Mouse (Mus musculus): ENCODE measurements at regions not wholly inside any gene's neighbourhood (a gene's known extent, or its start where the extent isn't known, plus 50 kb on each side); places are given as distances from the start of the nearest gene placed in this dataset.
"Not testable (repeated sequence)": the region's sequence is repeated elsewhere in the genome, so short reads cannot be mapped to it uniquely, and the experiment has no call there.

DNA sequence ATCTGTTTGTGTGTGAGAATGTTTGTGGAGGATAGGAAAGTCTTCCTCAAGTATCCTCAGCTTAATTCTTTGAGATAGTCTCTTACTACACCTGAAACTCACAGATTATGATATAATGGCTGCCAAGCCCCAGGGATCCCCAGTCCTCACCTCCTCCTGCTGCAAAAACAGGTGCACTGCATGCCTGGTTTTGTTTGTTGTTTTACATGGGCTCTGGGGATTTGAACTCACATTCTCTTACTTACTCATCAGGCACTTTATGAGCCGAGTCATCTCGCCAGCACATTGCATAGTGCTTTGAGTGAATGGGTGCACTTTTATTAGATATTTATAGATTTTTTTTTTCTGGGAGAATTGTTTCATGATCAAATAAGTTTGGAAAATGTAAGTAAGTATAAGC, 56.3 kb downstream of the Mterf1b start:
- DNase-seq (ENCODE audit: low spot score in 2 of 2), result no peak

DNA sequence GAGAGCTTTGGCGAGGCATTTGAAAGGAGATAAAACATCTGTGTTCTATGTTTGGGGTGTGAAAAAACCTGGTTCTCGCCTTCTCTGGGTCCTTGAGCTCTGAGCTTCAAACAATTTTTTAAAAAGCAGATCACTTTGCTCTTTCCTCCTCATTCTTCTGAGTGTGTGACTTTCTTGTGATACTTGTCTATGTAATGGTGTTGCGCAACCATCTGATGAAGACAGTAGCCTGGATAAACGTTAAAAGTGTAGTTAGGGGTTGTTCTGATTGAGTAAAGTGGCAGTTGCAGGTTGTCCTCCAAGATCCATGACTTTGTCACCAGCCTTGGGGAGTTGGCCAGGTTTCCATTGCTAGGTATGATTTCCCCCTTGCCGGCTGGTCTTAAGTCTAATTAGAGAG, 62.1 kb downstream of the Mterf1b start:
- not testable (repeated sequence) for DNase-seq (ENCODE audit: low spot score in 2 of 2)

DNA sequence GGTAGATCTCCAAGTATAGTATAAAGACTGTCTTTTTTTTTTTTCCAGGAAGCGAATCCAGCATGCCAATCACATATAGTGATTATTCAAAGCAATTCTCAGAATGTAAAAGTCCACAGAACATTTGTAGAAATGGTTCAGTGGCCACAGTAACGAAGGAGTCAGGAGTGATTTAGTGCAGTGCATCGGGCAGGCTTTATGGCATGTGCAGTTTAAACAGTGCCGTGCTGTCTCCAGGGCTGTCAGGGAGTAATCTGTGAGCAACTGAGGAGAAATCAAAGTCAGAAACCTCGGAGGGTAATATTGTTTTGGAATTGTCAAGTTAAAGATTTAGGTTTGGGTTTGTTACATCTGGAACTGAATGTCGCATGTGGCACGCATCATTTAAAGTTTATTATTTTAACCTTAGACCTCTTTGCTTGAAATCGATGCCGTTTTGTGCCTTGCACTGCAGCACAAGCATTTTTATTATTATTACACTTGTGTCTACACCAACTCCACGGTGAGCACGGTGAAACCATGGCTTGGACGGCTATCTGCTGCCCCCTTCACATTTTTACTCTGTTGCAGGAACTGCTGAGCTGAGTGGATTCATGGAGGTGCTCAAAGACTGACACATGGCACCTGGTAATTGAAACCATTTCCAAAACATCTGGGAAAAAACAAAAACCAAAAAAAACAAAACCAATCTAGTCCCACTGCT, 65.0 kb downstream of the Mterf1b start:
- DNase-seq (ENCODE audit: low spot score in 2 of 2), result no peak

DNA sequence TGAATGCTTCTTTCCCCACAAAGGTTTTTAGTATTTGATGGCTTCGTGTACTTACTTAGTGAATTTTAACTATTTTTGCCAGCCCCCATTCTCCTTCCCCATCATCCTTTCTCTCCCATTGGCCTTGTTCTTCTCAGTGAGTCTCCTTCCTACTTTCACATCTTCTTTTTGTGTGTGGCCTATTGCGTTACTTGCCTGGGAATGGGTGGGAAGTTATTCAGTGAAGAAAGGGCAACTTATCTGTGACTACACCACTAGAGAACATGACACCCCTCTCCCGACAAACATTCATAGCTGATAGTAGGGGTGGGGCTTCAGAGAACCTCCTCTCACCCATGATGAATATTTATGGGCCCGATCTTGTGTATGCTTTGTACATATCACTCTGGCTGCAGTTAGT, 67.1 kb downstream of the Mterf1b start:
- no peak for DNase-seq (ENCODE audit: low spot score in 2 of 2)

DNA sequence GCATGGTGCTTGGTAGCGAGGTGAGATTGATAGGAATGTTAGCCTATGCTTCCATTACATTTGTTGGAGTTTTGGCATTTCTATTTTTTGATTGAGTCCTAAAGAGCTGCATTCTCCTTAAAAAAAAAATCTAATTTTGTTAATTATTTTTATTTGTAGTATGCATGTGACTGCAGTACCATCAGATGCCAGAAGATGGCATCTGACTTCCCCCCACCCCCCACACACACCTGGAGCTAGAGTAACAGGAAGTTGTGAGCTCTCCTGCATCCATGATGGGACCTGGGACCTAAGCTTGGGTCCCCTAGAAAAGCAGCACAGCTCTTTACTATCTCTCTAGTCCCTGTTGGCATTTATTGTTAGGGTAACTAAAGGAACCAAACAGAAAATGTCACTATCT, 70.5 kb downstream of the Mterf1b start:
- DNase-seq (ENCODE audit: low spot score in 2 of 2), result no peak

DNA sequence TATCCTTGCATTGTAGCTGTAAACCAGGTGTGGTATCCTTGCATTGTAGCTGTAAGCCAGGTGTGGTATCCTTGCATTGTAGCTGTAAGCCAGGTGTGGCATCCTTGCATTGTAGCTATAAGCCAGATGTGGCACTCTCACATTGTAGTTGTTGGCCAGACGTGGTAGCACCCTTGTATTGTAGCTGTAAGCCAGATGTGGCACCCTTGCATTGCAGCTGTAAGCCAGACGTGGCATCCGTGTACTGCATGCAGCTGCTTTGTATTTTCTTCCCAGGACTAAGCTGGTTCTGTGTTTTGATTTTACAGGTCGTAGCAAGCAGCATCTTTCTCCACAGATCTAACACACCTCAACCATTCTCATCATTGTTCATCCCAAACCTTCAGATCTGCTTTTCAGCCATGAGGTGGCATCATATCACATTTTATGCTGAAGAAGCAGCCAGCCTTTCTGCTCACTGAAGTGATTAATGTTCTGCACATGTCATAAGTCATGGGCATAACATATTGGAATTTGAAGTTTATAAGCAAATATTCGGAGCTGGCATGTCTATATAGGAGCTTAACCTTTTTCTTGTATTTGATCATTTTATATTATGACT, 71.5 kb downstream of the Mterf1b start:
- no peak for DNase-seq (ENCODE audit: low spot score in 2 of 2)

DNA sequence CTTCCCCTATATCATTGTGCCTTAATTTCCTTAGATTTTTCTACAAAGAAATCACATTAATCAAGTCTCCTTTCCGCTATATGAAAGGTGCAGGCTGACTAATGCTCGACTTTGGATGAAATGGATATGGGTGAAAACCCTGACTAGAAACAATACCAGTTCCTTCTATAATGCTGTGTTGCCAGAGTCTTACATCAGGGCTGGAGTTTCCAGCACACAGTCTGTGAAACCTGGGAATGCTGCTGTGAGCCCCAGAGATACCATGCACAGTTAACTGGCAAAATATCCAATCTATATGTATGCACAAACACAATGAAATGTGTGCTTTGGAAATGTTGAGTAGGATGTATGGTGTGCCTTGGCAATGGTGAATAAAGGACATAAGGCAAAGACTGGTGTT, 75.5 kb downstream of the Mterf1b start:
- DNase-seq (ENCODE audit: low spot score in 2 of 2), result no peak

DNA sequence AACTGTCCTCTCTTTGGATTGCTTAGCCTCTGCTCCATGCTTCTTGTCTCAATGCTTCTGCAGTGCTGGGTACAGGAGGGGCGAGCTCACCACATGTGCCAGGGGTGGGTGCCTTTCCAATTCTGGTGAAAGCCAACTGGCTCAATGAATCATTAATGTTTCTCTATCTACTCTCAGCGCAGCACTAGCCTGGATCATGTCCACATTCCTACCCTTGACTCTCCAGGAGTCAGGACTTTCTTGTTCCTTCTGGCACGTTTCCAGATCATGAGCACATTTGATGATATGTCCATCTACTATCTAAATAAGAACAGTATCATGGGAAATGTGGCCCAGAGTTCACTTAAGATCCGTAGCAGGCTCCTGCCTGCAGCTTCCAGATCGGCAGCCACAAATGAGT, 80.8 kb downstream of the Mterf1b start:
- DNase-seq (ENCODE audit: low spot score in 2 of 2), result no peak

DNA sequence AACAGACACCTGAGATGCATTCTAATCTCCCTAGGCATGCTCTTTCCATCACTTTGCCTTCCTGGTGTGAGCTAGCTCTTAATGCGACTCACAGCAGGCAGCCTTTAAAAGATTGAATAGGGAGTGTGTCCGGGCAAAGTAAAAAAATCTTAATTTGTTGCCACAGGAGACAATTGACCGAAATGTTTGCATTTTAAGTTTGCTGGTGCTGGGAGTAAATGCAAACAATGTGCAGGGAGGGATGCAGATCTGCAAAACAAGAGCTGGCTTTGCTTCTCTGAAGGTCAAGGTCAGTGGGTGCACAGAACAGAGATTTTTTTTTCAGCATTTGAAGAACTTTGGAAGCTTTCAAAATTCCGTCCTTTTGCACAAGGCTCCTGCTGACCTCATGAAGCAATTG, 111.4 kb downstream of the Mterf1b start:
- no peak for DNase-seq (ENCODE audit: low spot score in 2 of 2)

DNA sequence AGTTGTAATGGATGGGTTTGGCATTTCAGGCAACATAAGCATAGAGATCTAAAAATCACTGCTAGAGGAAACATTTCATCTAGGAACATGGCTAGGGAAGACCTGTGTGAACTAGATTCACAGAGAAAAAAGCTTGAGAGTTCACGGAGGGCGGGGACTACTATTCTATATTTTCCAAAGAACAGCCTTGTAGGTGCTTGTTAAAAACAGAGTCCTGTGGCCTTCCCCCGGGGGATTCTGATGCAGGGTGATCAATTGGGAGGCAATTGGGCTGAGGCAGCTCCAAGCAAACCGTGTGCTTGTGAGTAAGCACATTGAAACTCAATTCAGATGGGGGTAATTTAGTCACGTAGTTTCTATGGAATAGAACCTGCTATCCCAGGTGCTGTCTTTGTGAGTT, 112.0 kb downstream of the Mterf1b start:
- no peak for DNase-seq (ENCODE audit: low spot score in 2 of 2)

DNA sequence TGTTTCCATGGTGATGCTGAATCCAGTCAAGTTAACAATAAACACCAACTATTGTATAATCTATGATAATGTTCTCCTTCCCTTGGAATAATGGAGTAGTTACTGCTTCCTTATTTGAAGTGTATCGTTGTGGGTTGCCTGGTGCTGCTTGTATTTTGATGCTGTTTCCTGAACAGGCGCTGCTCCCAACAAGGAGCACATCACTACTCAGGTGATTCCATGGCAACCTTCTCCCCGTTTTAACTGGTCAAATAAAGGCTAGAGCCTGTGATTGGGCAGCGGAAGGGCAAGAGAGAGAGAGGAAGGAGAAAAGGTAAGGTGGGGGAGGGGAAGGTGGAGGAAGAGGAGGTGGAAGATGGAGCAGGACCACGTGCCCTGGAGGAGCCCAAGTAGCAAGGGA, 116.3 kb downstream of the Mterf1b start:
- no peak for DNase-seq (ENCODE audit: low spot score in 2 of 2)

DNA sequence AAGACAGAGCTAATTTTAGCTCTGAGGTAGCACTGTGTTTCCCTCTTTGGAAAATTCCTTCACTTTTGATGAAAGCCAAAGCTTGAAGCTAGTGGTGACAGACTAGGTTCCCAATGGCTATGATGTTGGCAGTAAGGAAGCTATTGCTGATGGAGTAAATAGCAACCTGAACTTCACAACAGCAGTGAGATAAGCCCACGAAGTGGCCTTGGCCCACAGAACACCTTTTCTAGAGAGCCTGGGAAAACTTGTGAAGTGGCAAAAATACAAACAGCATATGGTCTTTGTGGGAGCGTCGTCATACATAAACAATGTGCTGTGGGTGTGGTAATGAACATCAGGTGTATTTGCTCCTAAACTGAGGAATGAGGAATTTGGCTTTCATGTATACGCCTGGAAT, 119.0 kb downstream of the Mterf1b start:
- no peak for DNase-seq (ENCODE audit: low spot score in 2 of 2)

DNA sequence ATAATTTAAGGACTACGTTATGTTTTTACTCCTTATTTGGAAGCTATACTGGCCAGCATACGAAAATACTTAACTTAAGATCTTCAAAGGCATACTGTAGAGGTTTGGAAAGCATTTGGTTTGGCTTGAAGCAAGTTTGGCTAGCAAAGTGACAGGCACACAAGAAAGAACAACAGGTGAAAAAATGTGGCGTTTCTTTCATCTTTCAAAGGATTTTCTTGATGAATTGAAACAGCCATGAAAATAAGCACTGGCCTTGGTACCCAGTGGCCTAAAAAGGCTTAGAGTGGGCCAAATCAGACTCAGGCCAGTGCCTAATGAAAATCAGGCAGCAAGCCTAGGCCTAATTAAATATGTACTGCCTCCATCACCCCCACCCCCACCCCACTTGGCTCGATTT, 119.4 kb downstream of the Mterf1b start:
- DNase-seq (ENCODE audit: low spot score in 2 of 2), result no peak

DNA sequence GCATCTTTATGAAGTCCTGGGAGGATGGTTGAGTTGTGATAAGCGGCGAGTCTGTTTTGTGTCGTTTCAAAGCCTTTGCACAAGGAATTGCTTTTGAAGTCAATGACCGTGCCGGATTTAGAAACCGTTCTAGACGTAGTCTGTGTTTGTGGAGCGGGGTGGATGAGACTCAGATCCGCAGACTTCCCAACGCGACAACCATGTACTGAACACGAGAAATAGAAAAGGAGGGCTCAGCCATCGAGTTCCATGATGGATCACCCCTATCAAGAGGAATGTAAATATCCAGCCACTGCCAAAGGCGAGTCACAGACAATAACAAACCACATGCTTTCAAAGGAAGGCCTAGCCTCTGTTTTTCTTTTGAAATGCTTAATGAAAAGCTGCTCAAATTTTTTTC, 120.5 kb downstream of the Mterf1b start:
- DNase-seq (ENCODE audit: low spot score in 2 of 2), result peak; percentile 9 to 17

DNA sequence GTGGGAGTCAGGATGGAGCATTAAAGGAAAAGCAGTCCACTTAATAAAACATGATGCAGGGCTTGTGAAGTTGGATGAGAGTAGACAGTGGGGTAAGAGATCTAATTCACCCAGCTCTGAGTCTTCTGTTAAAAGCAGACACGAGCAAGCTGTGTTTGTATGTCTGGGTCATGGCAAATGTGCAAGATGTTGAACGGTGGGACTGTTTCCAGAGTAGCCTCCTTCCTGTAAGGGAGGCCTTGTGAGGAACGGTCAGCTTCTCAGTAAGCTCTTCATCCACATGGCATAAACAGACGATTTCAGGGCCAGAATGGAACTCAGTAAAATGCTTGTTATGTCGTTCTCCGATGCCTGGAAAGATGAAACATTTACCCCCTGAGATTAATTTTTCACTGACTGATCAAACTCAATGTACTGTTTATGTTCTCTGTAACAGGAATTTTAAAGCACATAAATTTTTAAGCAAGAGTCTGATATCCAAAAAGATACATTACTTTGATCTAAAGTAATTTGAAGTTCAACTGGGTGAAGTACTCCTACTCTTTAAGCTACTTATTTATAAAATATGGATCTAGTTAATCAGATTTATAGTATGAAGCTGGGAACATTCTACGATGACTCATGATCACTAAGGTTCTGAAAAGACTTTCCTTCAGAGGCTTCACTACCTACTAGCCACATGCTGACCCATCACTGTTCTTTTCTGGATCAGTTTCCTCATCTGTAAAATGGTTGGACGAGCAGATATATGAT, 130.6 kb downstream of the Mterf1b start:
- DNase-seq (ENCODE audit: low spot score in 2 of 2), result peak; percentile 42 to 64

DNA sequence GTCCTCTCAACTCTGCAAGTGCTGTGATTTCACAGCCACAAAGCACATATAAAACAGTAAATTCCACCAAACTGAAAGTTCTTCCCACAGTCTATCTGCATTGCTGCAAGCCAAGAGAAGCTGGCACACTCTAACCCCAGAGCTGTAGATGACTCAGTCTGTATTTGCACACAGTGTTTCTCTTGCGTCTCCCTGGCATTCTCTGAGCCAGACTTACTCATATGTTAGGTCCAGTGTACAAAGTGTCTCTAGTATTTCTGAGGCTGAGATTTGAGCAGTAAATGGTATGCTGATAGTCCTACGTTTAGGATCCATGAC, 131.2 kb downstream of the Mterf1b start:
- DNase-seq (ENCODE audit: low spot score in 2 of 2), result peak; percentile 35 to 38

DNA sequence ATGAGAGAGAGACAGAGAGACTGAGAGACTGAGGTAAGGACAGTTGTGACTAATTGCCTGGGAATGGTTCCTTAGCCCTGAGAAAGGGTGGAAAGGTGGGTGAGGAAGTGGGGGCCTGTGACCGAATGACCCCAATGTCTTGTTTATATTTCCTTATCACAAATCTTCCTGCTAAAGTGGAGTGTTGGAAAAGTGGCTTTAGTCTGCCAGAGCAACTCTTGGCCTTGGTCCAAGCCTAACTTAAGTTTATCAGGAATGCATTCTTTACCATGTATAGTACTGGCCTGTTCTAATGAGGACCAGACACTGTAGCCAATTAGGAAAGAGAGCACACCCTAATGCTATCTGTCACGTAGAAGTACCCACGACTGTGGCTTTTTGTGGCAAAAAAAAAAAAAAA, 133.6 kb downstream of the Mterf1b start:
- no peak for DNase-seq (ENCODE audit: low spot score in 2 of 2)

DNA sequence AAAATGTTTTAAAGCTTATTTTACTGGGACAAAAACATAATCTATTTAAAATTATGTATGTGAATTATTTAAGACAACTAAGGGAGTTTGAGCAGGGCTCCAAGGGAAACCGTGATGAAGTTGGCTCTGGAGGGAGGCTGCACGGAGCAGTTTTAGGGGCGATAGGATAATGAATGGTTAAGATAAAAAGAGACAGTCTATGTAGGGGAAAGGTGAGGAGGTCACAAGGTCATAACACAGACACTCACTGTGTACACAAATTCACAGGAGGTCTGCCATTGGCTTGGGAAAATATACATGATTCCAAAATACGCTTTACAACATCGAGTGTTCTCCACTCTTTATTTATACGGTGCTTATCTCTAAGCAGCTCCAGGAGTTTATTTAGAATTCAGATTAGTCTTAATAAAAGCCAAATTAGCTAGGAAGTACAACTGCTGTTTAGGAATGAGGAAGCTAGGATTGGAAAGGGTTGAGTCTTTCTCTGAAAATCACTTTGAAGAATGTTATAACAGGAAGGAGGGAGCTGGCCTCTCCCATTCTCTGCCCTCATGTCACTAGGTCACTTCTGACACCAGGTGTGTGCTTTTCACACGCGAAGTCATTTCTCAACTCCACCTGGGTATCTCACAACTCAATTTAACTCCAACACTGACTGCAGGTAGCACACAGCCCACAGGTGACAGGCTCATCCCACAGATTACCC, 134.3 kb downstream of the Mterf1b start:
- no peak for DNase-seq (ENCODE audit: low spot score in 2 of 2)

DNA sequence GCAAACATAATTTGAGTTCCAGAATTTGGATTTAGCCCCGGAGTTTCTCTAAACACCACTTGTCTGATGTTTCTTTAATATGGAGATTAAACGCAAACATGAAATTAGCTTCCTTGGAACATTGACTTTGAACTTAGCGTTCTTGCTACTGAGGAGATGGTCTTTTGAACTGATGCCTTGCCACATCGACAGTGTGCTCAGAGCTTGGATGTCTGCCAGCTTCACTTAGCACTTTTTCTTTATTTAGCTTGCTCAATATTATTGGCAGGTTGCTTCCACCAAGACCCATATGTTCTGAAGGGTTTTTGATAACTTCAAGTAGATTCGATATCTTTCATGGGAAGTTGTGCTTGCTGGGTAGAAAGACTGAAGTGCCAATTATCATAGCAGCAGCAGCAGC, 143.5 kb downstream of the Mterf1b start:
- DNase-seq (ENCODE audit: low spot score in 2 of 2), result no peak

DNA sequence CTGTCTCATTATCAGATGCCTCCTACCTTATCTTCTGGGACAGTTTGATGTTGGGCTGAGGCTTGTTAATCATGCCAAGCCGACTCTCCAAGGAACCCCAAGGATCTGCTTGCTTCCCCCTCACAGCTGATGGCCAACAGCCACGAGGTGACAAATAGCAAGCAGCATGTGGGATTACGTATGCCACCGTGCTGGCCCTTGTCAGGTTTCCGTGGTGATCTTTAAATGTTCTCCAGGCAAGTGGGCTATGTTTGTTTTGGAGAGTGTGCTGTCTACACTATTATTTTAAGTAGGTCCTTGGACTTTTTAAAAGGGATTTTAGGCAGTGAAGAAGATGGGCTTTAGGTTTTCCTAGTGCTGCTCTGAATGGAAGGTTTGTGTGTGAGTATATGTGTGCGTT, 149.8 kb downstream of the Mterf1b start:
- DNase-seq (ENCODE audit: low spot score in 2 of 2), result no peak

DNA sequence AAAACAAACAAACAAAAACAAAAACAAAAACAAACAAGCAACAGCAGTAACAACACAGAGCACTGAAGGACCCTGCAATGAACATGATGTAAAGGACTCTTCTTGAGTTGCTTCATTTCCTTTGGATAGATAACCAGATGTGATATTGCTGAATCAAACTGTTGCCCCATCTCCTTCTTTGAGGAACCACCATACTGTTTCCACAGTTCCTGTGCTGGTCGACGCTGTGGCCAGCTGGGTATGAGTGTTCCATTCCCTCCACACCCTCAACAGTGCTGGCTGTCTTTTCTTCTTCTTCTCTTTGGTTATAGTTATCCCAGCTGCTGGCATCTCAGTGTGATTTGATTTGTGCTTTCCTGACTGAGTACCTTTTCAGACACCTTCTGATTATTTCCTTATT, 152.3 kb downstream of the Mterf1b start:
- DNase-seq (ENCODE audit: low spot score in 2 of 2), result no peak

DNA sequence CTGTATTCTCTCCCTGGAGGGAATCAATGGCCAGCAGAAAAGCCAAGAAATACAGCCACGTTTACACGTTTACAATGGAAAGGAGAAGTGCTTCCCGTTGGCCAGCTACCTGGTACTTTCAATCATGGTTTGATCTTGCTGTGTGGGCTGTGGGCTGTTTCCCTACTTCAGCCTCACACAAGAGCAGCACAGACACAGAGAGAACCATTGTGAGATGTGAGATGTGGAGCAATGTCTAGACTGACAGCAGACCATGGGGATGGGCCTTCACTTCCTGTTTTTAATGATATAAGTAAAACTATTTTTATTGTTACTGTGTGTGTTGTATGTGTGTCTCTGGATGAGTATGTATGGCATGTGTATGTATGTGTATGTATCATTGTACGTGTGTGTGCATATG, 156.2 kb downstream of the Mterf1b start:
- DNase-seq (ENCODE audit: low spot score in 2 of 2), result no peak

DNA sequence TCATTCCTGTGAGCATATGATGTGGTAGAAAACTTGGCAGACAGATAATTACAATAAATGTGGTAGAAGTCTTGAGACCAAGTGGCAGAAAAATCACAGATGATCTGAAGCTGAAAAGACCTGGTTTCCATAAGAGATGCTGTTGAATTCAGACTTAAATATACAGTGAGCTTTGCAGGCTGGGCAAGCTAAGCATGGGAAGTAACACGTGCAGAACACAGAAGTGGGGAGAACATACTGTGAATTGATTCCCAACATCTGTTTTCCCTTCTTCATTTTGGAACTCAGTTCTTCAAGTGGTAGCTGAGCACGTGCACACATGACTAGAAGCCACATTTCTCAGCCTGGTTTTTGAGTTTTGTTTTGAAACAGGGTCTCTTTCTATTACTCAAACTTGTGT, 157.8 kb downstream of the Mterf1b start:
- DNase-seq (ENCODE audit: low spot score in 2 of 2), result no peak

Data from urinary bladder, postnatal 36 days (tissue).